Mouse (Mus musculus): ENCODE results near the gene B4galnt4.
A peak's percentile ranks its signal among the peaks of the same experiment; 100 is the strongest.

Gene B4galnt4

GRCm38 (mm10) chr7:141042539-141042938 is 18.4 kb upstream of the B4galnt4 start:
- no peak for DNase-seq

GRCm38 (mm10) chr7:141046931-141047580 is 13.8 kb upstream of the B4galnt4 start:
- peak; percentile 25 for DNase-seq

GRCm38 (mm10) chr7:141047581-141048225 is 13.2 kb upstream of the B4galnt4 start:
- peak; percentile 77 for DNase-seq

GRCm38 (mm10) chr7:141048226-141049218 is 12.4 kb upstream of the B4galnt4 start:
- DNase-seq, result peak; percentile 85

- no peak for DNase-seq
These were observed 11.6 kb upstream of the B4galnt4 start for GRCm38 (mm10) chr7:141049326-141049725.

GRCm38 (mm10) chr7:141051060-141051685 is 9.7 kb upstream of the B4galnt4 start:
- no peak for DNase-seq

- DNase-seq, result no peak
These were observed 8.9 kb upstream of the B4galnt4 start for GRCm38 (mm10) chr7:141052016-141052415.

GRCm38 (mm10) chr7:141052421-141052820 is 8.5 kb upstream of the B4galnt4 start:
- DNase-seq, result no peak

GRCm38 (mm10) chr7:141055785-141056184 is 5.1 kb upstream of the B4galnt4 start:
- DNase-seq, result no peak

- DNase-seq, result no peak
These were observed 3.9 kb upstream of the B4galnt4 start for GRCm38 (mm10) chr7:141056976-141057375.

- peak; percentile 29 for DNase-seq
These were observed 3.4 kb upstream of the B4galnt4 start for GRCm38 (mm10) chr7:141057541-141057940.

- DNase-seq, result peak; percentile 9
These were observed 2.1 kb upstream of the B4galnt4 start for GRCm38 (mm10) chr7:141058601-141059341.

GRCm38 (mm10) chr7:141059929-141060328 is 975 bp upstream of the B4galnt4 start:
- no peak for DNase-seq

GRCm38 (mm10) chr7:141061269-141061692 is 377 bp downstream of the B4galnt4 start:
- peak; percentile 75 for DNase-seq

GRCm38 (mm10) chr7:141062525-141062924 is 1.6 kb downstream of the B4galnt4 start:
- peak; percentile 83 for DNase-seq

GRCm38 (mm10) chr7:141063353-141063752 is 2.4 kb downstream of the B4galnt4 start:
- peak; percentile 22 for DNase-seq

- peak; percentile 30 for DNase-seq
These were observed 3.3 kb downstream of the B4galnt4 start for GRCm38 (mm10) chr7:141064175-141064574.

- peak; percentile 21 for DNase-seq
These were observed 3.7 kb downstream of the B4galnt4 start for GRCm38 (mm10) chr7:141064576-141064975.

GRCm38 (mm10) chr7:141068351-141068750 is 7.4 kb downstream of the B4galnt4 start:
- peak; percentile 31 for DNase-seq

GRCm38 (mm10) chr7:141070058-141070862 is 9.4 kb downstream of the B4galnt4 start:
- peak; percentile 64 for DNase-seq

Measured in cerebellum, adult 9-11 months (tissue).